Mouse (Mus musculus): ENCODE results near the gene Acadl.

GRCm38 (mm10) chr1:66839755-66840438 lies 23.2 kb downstream of the Acadl start:
- TF ChIP-seq CTCF (IDR thresholded peaks at IDR 0.05; ENCODE audit: low read depth) (no peak), EP300 (IDR thresholded peaks at IDR 0.05; ENCODE audit: low read depth) (no peak)
